ENCODE assay signal across 7 mouse cellular contexts in genomic region chr16:25426261-25426660, GRCm38 (mm10).
DNase-seq lines count a peak whose midpoint lies in the region; ATAC-seq and TF ChIP-seq lines count a peak whose summit lies in the region.

No protein-coding gene starts in this region.

- TF ChIP-seq RAD21 in CH12.LX (IDR thresholded peaks at IDR 0.05; ENCODE audit: low read depth, low read length): no peak

- no peaks in the 10 kb centered on the region for H3K36me3 ChIP-seq in CH12.LX (replicated peaks in 1 of 2; ENCODE audit: control insufficient read depth in 1 of 2, insufficient read depth in 1 of 2, low read length in 1 of 2)
- H3K36me3 ChIP-seq in hindbrain, embryonic 12.5 days: no peaks in the 10 kb centered on the region

- no peak for TF ChIP-seq CTCF in CH12.LX (conservative IDR thresholded peaks at IDR 0.05 in 1 of 2, IDR thresholded peaks at IDR 0.05 in 1 of 2; ENCODE audit: low read depth in 2 of 2, low read length in 2 of 2)

- peaks cover 8 to 19% of the 10 kb centered on the region in 2 experiments for H3K4me1 ChIP-seq in CH12.LX (ENCODE audit: control insufficient read depth in 1 of 2, insufficient read depth in 2 of 2)
- no peaks in the 10 kb centered on the region for H3K4me1 ChIP-seq in hindbrain, embryonic 12.5 days

- 52% methylated on average over 3 of the region's 3 CpGs for WGBS in hindbrain, embryonic 12.5 days

- H3K27ac ChIP-seq in CH12.LX (ENCODE audit: insufficient read depth, low read depth): no peak overlapping the region
- H3K27ac ChIP-seq in hindbrain, embryonic 12.5 days: no peak overlapping the region

- dilution Hi-C loops in CH12.LX (cut with MboI; ENCODE audit: extremely low pct_ligation_motif_present, extremely low pct_unique_long_range_greater_than_20kb, low sequenced_read_pairs): no loop called here

- peak; percentile 73 to 80 for DNase-seq in B cell, adult 2 months
- peak; percentile 84 for DNase-seq in CH12.LX (ENCODE audit: extremely low read depth)
- DNase-seq in kidney, postnatal 25 days: peak; percentile 71 to 76
- DNase-seq in spleen, postnatal 10 days (ENCODE audit: low spot score in 2 of 2): peak; percentile 10 to 63
- no peak for DNase-seq in frontal cortex, adult 2 months (ENCODE audit: extremely low spot score in 1 of 2, low spot score in 1 of 2)
- DNase-seq in embryo, embryonic 10 days (ENCODE audit: low spot score): no peak

- peak; percentile 75 for TF ChIP-seq EP300 in CH12.LX (IDR thresholded peaks at IDR 0.05; ENCODE audit: low read length)

- TF ChIP-seq POLR2A in CH12.LX (IDR thresholded peaks at IDR 0.05; ENCODE audit: low read depth, low read length): no peak

- H3K9ac ChIP-seq in CH12.LX (ENCODE audit: insufficient read depth, low read depth): no peak overlapping the region
- H3K9ac ChIP-seq in hindbrain, embryonic 12.5 days: no peak overlapping the region

- H3K4me2 ChIP-seq in CH12.LX (ENCODE audit: insufficient read depth, low read depth, poor library complexity, severe bottlenecking): peak overlapping the region; percentile 19; the same call in 1 of the 2 replicates
- H3K4me2 ChIP-seq in hindbrain, embryonic 12.5 days (replicated peaks): no peak overlapping the region

- in situ Hi-C loops in CH12.LX (cut with MboI; ENCODE audit: low pct_ligation_motif_present, low pct_unique_long_range_greater_than_20kb, low sequenced_read_pairs): no loop called here

- no peak overlapping the region for H3K4me3 ChIP-seq in CH12.LX (replicated peaks in 1 of 3; ENCODE audit: low read depth in 2 of 3, low read length in 2 of 3, poor library complexity in 1 of 3)
- H3K4me3 ChIP-seq in hindbrain, embryonic 12.5 days: no peak overlapping the region

- no peaks in the 10 kb centered on the region for H3K27me3 ChIP-seq in CH12.LX (replicated peaks)
- H3K27me3 ChIP-seq in hindbrain, embryonic 12.5 days: no peaks in the 10 kb centered on the region

- ATAC-seq in hindbrain, embryonic 12.5 days (ENCODE audit: low FRiP score): no peak

- no peaks in the 10 kb centered on the region for H3K79me2 ChIP-seq in CH12.LX (replicated peaks; ENCODE audit: control insufficient read depth, extremely low read depth, insufficient read depth, poor library complexity, severe bottlenecking)

- no peaks in the 10 kb centered on the region for H3K9me3 ChIP-seq in CH12.LX (replicated peaks; ENCODE audit: low read length)
- no peaks in the 10 kb centered on the region for H3K9me3 ChIP-seq in hindbrain, embryonic 12.5 days (replicated peaks)

TF ChIP-seq in CH12.LX, 34 proteins besides CTCF, POLR2A, EP300 and RAD21:
- TF ChIP-seq BHLHE40 (IDR thresholded peaks at IDR 0.05; ENCODE audit: low read depth, low read length) (peak; percentile 62; the same call in 1 of the 2 replicates), JUN (IDR thresholded peaks at IDR 0.05; ENCODE audit: insufficient read depth, low read depth, low read length) (0 out of 2 replicates have a peak, but pooled peaks have one; percentile 11), MYC (IDR thresholded peaks at IDR 0.05; ENCODE audit: low read depth, low read length) (0 out of 2 replicates have a peak, but pooled peaks have one; percentile 13), POLR2AphosphoS2 (IDR thresholded peaks at IDR 0.05; ENCODE audit: low read depth, low read length) (no peak), ZNF384 (IDR thresholded peaks at IDR 0.05; ENCODE audit: low read depth, low read length) (peak; percentile 35; the same call in 1 of the 2 replicates), JUND (conservative IDR thresholded peaks at IDR 0.05; ENCODE audit: low read depth, low read length) (peak; percentile 53; the same call in 1 of the 2 replicates), TCF12 (IDR thresholded peaks at IDR 0.05; ENCODE audit: low read depth, low read length) (0 out of 2 replicates have a peak, but pooled peaks have one; percentile 30), MEF2A (IDR thresholded peaks at IDR 0.05; ENCODE audit: borderline replicate concordance, low read depth, low read length) (peak; percentile 30; the same call in 1 of the 2 replicates), ZMIZ1 (IDR thresholded peaks at IDR 0.05; ENCODE audit: low read depth, low read length) (no peak), ZC3H11A (IDR thresholded peaks at IDR 0.05; ENCODE audit: low read depth, low read length) (no peak), ETS1 (conservative IDR thresholded peaks at IDR 0.05; ENCODE audit: low read depth, low read length) (peak; percentile 23; the same call in 1 of the 2 replicates), IRF4 (IDR thresholded peaks at IDR 0.05; ENCODE audit: low read depth, low read length) (0 out of 2 replicates have a peak, but pooled peaks have one; percentile 29), MAFK (IDR thresholded peaks at IDR 0.05; ENCODE audit: insufficient replicate concordance, low read length) (peak; percentile 63; the same call in 1 of the 2 replicates), HCFC1 (IDR thresholded peaks at IDR 0.05; ENCODE audit: low read depth, low read length) (no peak), USF2 (conservative IDR thresholded peaks at IDR 0.05; ENCODE audit: low read depth, low read length) (no peak)

Comparison
In these comparisons a context has a peak if more than half of its experiments do, and no peak if none do; other contexts are left out.
1. DNase-seq: peak in B cell, adult 2 months (2 of 2), CH12.LX (single experiment), kidney, postnatal 25 days (2 of 2) and spleen, postnatal 10 days (2 of 2); none in frontal cortex, adult 2 months (0 of 2) and embryo, embryonic 10 days (single experiment).